Mouse (Mus musculus) adipocyte (in vitro differentiated cells): ENCODE data around the gene Ptgir.
A peak's percentile ranks its signal among the peaks of the same experiment; 100 is the strongest.

Source experiments
- DNase-seq: peaks from one replicate; pipeline ENCODE4 v3.0.0-alpha.2; 2016; ENCODE audit warnings: low spot score

The Ptgir gene

DNA sequence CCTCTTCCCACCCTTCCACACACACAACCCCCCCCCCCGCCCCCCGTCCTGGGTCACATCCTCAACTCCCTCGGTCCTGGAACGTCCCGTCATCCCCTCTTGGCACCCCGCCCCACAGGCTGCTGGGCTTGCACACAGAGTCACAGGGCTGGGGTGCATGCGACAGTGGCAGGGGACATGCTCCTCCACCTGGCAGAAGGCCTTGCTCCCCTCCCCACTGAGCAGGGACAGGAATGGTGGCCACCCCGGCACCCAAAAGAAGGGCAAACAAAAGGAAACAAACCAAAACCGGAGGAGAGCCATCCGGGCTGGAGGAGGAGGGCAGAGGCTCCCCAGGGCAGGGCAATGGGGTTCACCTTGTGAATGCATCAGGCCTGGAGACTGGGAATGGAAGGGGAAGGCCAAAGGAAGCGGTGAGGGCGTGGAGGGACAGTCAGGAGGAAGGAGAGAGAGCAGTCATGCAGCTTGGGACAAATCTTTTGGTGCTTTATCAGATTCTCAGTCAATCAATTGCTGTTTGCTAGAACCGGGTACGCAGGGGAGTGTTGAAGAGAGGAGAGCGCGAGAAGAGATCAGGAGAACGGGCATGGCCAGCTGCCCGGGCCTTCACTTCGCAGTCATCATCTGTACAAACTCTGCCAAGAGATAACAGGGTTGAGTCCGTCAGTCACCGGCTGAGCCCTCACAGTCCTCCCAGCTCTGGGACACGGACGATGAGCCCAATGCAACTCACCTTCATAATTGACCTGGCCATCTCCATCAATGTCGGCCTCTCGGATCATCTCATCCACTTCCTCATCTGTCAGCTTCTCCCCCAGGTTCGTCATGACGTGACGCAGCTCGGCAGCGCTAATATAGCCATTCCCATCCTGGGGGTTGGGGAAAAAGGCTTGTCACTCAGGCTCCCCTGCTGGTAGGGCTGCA is 10.3 kb downstream of the Ptgir start:
- DNase-seq, result no peak

DNA sequence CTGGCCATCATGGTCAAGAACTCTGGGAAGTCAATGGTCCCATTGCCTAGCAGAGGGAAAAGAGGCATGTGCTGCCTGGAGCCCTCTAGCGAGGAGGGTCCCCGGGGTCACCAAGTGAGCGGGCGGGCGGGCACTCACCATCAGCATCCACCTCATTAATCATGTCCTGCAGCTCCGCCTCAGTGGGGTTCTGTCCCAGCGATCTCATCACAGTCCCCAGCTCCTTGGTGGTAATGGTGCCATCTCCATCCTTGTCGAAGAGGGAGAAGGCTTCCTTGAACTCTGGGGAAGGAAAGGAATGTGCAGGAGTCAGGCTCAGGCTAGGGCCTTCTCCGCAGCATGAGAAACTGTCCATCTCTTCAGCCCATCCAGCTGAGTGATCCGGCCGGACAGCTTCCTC is 11.2 kb downstream of the Ptgir start:
- no peak for DNase-seq

DNA sequence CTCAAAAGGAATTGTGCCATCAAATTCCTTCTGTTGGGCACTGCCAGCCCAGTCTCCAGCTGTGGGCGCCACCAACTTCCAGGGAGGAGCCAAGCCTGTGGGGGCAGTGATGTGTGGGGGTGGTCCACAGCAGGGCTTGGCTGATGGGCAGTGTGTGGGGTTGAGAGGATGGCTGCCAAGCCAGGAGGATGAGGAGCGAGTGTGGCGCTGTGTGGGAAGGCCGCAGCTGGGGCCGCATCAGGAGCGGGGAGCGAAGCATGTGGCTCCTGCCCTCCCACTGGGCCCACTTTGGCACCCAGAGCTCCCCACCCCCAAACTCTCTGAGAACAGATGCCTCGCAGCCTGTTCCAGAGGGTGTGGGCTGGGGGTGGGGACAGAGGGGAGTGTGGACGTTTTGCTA is 11.7 kb downstream of the Ptgir start:
- no peak for DNase-seq

DNA sequence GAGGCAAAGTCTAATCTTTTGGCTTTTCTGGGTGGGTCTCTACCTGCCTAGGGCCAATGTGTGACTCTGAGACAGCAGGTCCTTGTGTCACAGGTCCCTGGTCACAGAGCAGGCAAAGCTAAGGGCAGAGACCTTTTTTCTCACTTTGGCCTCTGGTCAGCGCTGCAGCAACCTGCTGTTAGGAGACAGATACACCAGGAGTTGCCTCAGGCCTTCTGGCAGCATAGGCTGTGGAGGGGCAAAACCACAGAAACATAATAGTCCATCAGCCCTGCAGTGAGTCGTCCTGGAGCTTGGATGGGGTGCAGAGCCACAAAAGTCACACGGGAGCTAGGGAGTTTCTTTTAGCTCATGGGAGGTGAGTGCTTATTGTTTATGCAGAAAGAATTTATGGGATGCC is 12.4 kb downstream of the Ptgir start:
- DNase-seq, result no peak

DNA sequence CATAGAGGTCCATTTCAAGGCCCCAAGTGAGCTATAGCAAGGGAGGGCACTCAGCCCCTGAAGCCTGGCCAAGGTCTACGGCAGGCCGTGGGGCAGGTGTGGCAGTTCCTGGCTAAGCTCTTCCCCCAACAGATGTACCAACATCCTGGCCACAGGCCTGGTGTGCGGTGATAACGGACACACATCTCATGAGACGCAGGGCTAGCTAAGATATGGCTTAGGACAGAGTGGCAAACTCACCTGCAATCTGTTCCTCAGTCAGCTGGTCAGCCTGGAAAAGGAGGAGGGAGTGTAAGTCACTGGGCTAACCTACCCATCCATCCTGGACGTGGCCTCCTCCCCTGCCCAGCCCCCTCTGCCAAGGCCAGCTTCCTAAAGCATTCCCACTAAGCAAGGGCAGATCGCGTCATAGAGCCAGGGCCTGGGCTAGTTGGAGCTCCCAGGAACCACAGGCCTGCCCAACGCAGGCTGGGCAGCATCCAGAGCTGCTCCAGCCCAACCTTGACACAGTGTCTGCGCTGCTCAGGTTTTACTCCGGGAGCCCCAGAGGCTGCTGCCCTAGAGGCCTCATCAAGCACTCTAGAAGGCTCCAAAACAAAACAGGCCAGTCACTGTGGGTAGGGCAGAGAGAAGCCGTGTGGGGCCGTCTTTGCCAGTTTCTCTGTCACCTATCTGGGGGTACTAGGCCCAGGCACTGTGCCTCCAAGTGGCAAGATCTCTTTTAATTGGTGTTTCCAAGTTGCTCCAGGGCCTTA is 13.3 kb downstream of the Ptgir start:
- no peak for DNase-seq

DNA sequence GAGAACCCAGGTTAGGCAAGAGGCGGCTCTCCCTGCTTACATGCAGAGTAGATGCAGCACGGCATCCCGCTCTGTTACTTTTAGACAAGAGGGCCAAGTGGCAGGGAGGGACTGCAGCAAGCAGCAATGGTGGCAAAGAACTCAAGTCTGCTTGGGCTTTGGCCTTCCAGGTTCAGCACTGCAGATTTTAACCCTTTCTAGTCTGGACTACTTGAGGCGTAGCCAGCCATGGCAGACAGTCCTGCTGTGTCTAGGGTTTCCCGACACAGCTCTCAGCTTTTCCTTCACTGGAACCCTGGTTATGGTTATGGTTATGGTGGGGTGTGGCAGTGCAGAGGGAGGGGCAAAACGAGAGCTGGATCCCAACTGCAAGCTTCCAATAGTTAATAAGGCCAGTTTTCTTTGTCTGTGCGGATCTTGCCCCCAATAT is 13.9 kb downstream of the Ptgir start:
- no peak for DNase-seq

DNA sequence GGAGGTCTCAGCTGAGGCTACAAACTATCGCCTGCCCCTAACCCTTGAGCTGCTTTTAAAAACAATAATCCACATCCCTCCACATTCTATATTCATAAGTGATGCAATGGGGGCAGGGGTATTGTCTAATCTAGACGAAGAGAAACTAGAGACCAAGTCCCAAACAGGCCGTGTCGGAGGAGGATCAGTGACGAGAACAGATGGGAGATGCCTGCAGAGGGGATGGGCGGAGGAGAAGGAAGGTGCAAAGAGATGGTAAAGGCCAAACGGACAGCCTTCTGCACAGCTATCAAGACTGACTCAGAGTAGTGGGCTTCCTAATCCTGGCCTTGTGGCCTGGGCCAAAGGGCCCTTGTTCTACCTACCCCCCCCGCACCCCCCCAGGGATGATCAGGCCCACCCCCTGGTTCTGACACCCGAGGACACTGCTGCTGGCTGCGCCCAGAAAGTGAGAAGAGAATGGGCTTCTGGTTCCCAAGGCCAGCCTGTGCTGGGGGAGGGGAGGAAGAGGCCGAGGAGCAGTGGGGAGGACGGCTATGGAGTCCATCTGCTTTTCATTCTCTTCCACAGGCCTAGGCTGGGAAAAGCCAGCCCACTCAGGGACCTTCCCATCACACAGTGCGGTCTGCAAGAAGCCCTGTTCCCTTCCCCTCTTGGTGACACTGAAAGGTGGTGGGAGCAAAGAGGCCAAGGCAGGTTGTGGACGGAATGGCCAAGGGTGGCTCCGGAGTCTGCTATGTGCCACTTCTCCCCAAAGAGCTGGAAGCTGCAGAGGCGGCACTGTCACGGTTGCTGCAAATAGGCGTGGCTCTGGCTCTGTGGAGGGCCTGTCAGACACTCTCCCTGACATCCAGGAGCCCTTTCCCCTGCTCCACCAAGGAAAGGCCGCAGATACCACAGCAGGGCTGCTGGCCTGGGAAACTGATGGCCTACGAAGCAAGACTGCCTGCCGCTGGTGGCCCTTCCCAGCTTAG is 14.8 kb downstream of the Ptgir start:
- DNase-seq, result peak; percentile 26

DNA sequence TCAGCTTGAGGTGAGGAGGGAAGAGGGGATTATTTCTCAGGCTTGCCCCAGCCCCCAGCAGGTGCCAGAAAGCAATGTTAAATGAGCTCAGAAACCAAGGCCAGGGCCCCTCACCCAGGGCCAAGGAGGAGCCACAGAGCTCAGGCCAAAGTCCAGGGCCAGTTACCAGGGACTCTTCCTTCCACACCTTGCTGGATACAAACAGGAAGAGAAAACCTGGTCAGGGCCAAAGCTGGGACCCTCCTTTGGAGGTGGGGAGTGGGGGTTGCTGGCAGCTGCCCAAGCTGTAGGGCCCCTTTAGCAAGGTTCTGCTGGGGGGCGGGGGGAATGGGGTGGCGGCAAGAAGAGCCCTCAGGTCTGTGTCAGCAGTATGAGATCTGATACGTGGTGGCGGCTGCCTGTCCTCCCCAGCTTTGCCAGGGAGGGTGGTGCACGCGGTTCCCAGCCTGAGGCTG is 15.6 kb downstream of the Ptgir start:
- no peak for DNase-seq

DNA sequence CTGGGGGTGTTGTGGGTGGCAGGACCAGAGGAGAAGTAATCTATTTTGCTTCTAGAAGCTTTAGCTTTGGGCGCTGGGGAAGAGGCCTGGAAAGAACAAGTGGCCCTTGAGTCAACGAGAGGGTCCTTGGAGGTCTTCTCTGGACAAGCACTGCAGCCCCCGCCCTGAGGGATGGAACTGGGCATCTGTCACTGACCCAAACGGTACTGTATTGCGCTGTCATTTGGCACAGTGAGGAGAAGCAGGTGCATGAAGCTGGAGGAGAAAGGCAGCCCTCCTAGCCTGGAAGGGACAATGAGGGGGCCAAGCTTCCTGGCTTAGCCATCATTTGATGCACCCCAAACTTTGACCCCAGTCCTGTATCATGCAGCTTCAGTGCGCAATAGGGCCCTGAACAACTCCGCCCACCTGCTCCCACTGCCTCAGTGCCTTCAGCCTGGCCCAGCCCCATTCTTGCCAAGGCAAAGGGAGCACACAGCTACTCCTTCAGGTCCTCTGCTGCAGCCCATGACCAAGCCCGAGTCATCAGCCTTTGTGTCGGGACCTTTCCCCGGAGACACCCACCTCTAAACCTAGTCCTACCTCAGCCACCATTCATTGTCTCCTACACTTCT is 16.2 kb downstream of the Ptgir start:
- no peak for DNase-seq

DNA sequence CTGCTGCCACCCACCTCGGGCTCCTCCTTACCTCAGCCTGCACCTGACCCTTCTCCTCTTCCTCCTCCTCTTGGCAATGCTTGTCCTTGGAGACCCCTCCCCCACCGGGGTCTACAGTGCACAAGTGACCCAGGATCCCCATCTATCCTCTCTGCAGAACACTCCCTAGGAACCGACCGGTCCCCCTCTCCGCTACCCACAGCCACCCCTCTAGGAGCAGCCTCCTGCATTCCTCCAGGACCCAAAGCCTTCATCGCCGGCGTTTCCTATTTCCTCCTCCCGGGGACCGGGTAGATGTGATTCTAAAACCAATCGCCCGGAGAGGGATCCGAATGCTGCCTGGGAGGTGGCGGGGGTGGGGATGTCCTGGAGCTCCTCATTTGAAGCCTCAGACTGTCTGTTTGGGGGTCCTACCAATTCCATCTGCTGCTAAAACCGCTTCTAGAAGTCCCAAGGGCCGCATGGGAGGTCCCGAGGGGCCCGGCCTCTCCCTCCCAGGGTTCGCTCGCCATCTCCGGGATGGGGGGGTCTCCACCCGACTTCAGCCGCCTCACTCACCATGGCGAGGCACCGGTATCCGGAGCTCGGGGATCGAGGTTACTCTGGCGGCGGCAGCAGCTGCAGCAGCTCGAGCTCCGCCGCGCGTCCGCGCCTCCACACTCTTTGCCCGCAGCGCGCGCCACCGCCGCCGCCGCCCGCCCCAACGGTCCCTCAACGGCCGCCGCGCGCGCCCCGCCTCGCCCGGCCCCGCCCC is 17.2 kb downstream of the Ptgir start:
- peak; percentile 10 for DNase-seq

DNA sequence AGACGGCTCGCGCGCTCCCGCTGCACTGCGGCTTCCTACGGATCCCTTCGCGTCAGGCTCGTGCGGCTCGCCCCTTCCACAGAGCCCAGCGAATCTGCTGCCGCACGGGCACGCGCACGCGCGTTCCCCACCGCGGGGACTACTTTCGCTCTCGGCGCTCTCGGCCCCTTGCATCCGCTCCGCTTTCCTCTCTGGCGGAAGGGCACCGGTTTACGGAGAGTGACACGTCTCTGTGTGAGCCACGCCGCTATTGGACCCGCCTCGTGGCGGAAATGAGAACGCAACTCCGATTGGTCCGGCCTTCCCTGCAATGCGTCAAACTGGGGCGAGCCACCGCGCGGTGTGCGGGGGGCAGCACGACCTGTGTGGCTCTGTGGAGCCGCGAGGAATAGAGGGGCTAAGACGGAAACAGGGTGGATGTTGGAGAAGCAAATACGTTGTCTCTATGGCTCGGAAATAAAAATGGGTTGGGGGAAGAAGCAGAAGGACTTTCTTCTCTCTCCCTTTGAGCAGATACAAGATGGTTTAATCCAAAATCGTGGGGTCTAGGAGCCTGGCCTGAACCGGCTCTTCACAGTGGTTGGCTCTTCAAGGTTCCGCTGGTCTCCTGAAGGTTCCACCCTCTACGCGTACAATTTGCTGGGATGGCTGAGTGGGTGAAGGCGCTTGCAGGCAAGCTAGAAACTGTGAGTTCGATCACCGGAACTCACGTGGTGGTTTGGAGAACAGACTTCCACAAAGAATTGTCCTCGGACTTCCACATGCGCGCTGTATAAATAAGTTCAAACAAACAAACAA is 17.9 kb downstream of the Ptgir start, which contains the start of gene Calm3:
Gene Calm3, minus strand, starts transcription at position 78 of the 798 bp plus-strand sequence.
- peak; percentile 97 for DNase-seq

DNA sequence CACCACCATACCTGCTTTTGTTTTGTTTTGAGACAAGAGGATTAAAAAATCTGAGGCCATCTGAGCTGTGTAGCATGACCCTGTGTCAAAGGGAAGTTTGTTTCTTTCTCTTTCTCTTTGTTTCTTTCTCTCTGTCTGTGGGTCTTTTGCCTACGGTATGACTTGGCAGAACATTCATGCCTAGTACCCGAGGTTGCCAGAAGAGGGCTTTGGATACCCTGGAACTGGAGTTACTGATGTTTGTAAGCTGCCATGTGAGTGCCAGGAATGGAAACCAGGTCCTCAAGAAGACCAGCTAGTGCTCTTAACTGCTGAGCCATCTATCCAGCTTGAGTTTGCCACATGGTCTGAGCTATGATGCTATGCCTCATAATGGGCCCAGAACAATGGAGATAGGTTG is 22.1 kb downstream of the Ptgir start:
- DNase-seq, result peak; percentile 13

DNA sequence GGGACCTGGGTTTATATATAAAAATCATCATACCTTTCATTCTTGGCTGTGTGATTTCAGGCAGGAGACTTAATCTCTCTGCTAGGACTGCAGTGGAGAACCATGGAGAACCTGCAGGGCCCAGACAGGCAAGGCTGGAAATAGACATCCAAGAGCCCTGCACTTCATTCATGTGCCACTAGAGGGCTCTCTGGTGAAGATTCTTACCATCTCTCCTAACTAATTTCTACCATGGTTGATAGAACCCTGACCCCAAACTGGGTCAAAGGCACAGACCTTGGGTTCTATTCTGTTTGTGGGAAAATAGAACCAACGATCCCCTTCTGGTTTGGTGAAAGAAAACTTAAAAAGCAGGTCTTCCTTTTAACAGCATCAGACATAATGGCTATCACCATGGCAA is 24.6 kb downstream of the Ptgir start:
- peak; percentile 69 for DNase-seq

DNA sequence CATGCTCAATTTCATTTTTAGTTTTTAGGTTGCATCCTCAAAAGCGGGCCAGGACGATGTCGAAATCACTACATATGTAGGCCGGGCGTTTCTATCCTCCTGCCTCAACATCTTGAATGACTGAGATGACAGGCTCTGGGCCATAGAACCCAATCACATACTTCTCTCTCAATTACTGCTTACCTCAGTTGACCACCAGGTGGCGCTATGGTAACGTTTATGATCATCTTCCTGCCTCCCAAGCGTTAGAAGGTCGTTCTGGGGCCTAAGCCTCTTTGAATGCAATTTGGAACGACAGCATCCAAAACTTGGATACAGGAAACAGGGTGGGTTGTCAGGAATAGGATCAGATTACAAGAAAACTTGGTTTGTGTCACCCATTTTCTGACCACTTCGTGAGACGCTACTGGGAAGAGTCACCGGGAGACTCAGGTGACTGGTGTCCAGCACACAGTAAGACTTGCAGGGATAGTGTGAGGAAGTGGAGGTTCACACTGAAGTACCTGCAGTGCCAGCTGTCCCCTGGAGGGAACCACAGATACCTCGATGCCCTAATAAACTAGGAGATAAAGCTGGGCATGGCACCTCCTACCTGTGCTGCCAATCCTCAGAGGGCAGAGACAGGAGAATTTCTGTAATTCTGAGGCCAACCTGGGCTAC is 25.8 kb downstream of the Ptgir start:
- DNase-seq, result peak; percentile 88

DNA sequence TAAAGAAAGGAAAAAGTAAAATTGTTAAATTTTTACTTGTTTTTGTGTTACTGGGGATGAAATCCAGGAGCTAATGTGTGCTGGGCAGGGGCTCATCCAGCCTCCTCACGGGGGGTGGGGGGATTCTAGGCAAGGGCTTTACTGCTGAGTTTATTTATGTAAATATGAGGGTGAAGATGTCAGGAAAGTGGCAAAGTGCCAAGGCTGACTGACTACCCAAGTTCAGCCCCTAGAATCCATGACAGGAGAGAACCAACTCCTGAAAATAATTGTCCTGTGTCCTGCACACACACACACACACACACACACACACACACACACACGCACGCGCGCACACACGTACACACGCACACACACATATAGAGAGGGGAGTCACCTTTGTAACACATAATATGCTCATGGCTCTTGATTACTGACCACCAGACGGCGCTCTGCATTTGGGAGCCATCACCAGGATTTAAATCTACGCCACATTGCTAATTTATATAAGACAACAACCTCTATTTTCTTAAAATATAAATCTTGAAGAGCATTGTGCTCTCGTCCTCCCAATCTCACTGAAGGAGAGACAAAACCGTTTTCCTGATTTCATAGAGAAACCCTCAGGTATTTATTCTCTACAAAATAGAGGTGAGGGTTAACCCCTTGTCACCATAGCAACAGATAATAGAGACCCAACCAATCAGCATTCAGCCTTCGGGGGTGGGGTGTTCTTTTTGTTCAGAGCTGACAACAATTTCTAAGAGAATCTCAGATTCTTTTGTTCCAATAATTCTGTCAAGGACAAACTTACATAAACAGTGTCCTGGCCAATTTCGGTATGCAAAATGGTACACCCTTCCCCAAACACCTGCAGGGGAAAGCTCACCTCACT is 26.7 kb downstream of the Ptgir start:
- peak; percentile 28 for DNase-seq

DNA sequence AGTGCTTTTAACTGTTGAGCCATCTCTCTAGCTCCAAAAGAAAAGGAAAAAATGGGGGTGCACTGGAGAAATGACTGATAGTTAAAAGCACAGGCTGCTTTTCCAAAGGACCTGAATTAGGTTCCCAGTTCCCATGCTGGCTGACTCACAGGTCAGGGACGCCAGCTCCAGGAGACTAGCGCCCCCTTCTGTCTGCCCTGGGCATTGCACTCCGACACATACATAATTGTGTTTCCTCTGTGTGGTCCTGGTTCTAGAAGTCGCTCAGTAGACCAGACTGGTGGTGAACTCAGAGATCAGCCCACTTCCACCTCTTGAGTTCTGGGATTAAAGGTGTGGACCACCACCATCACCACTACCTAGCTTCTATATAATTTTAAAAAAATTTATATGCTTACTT is 31.0 kb downstream of the Ptgir start:
- DNase-seq, result no peak

DNA sequence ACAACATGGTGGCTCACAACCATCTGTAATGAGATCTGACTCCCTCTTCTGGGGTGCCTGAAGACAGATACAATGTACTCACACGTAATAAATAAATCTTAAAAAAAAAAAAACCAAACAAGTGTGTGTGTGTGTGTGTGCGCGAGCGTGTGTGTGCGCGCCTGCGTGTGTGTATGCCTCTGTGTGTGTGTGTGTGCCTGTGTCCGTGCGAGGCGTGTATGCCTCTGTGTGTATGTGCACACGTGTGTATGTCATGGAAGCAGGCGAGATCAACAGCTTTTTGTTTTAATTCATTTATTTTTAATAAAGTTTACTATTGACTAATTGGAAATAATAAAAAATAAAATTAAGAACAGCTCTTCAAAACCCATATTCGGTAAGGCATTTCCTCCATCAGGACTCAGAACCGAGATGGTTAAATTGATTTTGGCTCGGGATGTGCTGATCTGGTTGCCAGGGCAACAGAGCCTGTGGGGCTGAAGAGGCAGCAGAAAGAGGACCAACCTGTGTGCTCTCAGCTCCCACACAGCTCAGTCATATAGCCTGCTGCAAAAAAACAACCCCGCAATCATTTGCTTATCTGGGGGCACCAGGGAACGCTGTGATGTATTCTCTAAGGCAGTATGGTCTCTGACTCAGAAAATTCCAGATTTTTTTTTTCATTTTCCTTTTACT is 32.0 kb downstream of the Ptgir start:
- DNase-seq, result no peak

DNA sequence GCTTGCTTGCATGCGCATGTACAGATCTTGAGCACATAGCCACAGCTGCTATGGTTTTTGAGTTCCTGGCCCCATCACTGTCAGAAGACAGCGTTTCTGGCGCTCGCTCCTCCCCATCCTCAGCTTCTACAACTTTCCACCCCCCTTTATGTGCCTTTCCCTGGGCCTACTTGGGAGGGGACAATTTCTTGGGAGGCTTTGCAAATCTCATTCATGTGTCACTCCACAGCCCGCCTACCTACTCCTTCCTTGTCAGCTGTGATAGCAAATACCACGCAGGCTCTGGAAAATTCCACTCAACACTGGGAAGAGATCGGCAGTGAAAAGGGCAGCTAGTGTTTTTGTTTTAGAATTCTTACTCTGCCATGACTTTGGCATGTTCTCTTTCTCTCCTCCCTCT is 34.0 kb downstream of the Ptgir start:
- no peak for DNase-seq
